Mouse (Mus musculus) v-Abl transformed pro-B cells (cell line): ENCODE data around the gene Slc29a4.

Experiments
- in situ Hi-C, 2 experiments: fragments of 400-800 bp; cut with MboI; formaldehyde crosslinking; loops; one replicate each; pipeline ENCODE4 v1.15.1; 2025; ENCODE audit not compliant: unreplicated experiment in 2 of 2

Gene Slc29a4

GRCm38 (mm10) chr5:142692248-142692647, at the start of gene Slc29a4:
TSS of gene Slc29a4 (plus strand) at chr5:142692512.
- in situ Hi-C loops: no loop called here

- in situ Hi-C loops: loop anchor here in 1 of 2 experiments (25.0 kb wide), 1 partner anchor 1811 kb away; the partner anchor contains the start of gene Gna12
These were observed 44.1 kb upstream of the Slc29a4 start for GRCm38 (mm10) chr5:142648162-142648561.

GRCm38 (mm10) chr5:142649460-142650050, 42.8 kb upstream of the Slc29a4 start:
- in situ Hi-C loops: loop anchor here in 1 of 2 experiments (25.0 kb wide), 1 partner anchor 1812 kb away; the partner anchor contains the start of gene Gna12

- in situ Hi-C loops: no loop called here
These were observed 41.9 kb upstream of the Slc29a4 start for GRCm38 (mm10) chr5:142650390-142650789.

- in situ Hi-C loops: no loop called here
These were observed 41.4 kb upstream of the Slc29a4 start for GRCm38 (mm10) chr5:142650794-142651497.

GRCm38 (mm10) chr5:142652266-142652665, 40.0 kb upstream of the Slc29a4 start:
- in situ Hi-C loops: no loop called here

- in situ Hi-C loops: no loop called here
These were observed 31.5 kb upstream of the Slc29a4 start for GRCm38 (mm10) chr5:142660656-142661434.

GRCm38 (mm10) chr5:142667921-142668320, 24.4 kb upstream of the Slc29a4 start:
- in situ Hi-C loops: no loop called here

GRCm38 (mm10) chr5:142668556-142669263, 23.6 kb upstream of the Slc29a4 start:
- in situ Hi-C loops: no loop called here

- in situ Hi-C loops: no loop called here
These were observed 22.6 kb upstream of the Slc29a4 start for GRCm38 (mm10) chr5:142669726-142670125.

GRCm38 (mm10) chr5:142673082-142673481, 19.2 kb upstream of the Slc29a4 start:
- in situ Hi-C loops: no loop called here

- in situ Hi-C loops: no loop called here
These were observed 14.2 kb upstream of the Slc29a4 start for GRCm38 (mm10) chr5:142678141-142678571.

- in situ Hi-C loops: no loop called here
These were observed 13.2 kb upstream of the Slc29a4 start for GRCm38 (mm10) chr5:142679065-142679464.

GRCm38 (mm10) chr5:142681911-142682310, 10.4 kb upstream of the Slc29a4 start:
- in situ Hi-C loops: no loop called here

GRCm38 (mm10) chr5:142682529-142682928, 9.8 kb upstream of the Slc29a4 start:
- in situ Hi-C loops: no loop called here

GRCm38 (mm10) chr5:142688866-142689265, 3.4 kb upstream of the Slc29a4 start:
- in situ Hi-C loops: no loop called here

- in situ Hi-C loops: no loop called here
These were observed 2.0 kb upstream of the Slc29a4 start for GRCm38 (mm10) chr5:142690343-142690742.

- in situ Hi-C loops: no loop called here
These were observed 842 bp downstream of the Slc29a4 start for GRCm38 (mm10) chr5:142692971-142693737.

- in situ Hi-C loops: no loop called here
These were observed 1.6 kb downstream of the Slc29a4 start for GRCm38 (mm10) chr5:142693738-142694430.
